30 mouse cellular contexts compared by ENCODE assay signal in the genomic region with DNA sequence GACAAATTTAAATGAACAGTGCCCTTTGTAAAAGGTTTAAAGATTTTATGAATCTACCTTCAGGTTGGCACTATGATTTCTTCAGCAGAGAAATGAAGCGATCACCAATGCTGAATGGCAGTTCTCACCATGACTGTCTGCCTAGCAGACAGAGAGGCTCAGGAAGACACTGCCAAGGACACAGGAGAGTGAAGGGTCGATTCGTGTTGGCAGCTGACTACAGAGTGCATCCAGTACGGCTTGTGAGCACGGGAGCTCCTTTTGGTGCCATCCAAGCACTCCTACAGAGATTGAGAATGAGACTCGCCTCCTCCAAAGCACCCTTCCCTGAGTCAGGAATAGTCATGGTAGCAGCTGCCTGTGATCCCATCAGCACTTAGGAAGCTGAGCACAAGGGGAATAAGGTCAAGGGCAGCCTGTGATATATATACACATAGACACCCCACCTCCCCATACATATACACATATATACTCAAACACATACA.
DNase-seq lines count a peak whose midpoint lies in the region; ATAC-seq and TF ChIP-seq lines count a peak whose summit lies in the region.
"Had no signal": no experiment of that assay in that cellular context is flagged by ENCODE, and none has a peak within 500 bp of the region (broad histone marks: within the 10 kb centered on the region; RNA-seq: fewer than 3 reads in every experiment).

No protein-coding gene starts in this region.

- no peaks in the 10 kb centered on the region for H3K79me2 ChIP-seq in myocyte (ENCODE audit: control insufficient read depth, insufficient read depth)

- no peak for TF ChIP-seq CTCF in left cerebral cortex, adult 2 months (IDR thresholded peaks at IDR 0.05)
- no peak for TF ChIP-seq CTCF in midbrain, postnatal 0 days (IDR thresholded peaks at IDR 0.05)

- H3K4me1 ChIP-seq in midbrain, postnatal 0 days (ENCODE audit: insufficient read depth, low read length): no peaks in the 10 kb centered on the region
- H3K4me1 ChIP-seq in midbrain, embryonic 10.5 days: no peaks in the 10 kb centered on the region
- H3K4me1 ChIP-seq: embryonic facial prominence, embryonic 10.5 days; embryonic facial prominence, embryonic 13.5 days; forebrain, embryonic 12.5 days; forebrain, embryonic 15.5 days; heart, embryonic 10.5 days; heart, embryonic 13.5 days; intestine, embryonic 15.5 days had no signal

- no peak overlapping the region for H3K4me2 ChIP-seq in midbrain, postnatal 0 days (ENCODE audit: low read depth, low read length, poor library complexity, severe bottlenecking)
- H3K4me2 ChIP-seq in myocyte (ENCODE audit: low read depth): peak overlapping the region; percentile 36
- H3K4me2 ChIP-seq: embryonic facial prominence, embryonic 13.5 days; forebrain, embryonic 12.5 days; forebrain, embryonic 15.5 days; heart, embryonic 13.5 days; hindbrain, embryonic 15.5 days; intestine, embryonic 15.5 days had no signal

- no peak for TF ChIP-seq POLR2A in myocyte (IDR thresholded peaks at IDR 0.05; ENCODE audit: insufficient read length, low read depth)

- peak; percentile 52 for DNase-seq in cerebellum, postnatal 14 days
- DNase-seq in cerebellum, adult 18-20 months: no peak
- DNase-seq in left cerebral cortex, adult 2 months (ENCODE audit: extremely low spot score in 1 of 2, low spot score in 2 of 2): no peak
- no peak for DNase-seq in left cerebral cortex, adult 18-20 months (ENCODE audit: low spot score in 2 of 2)
- peak; percentile 15 for DNase-seq in midbrain, postnatal 0 days (ENCODE audit: low spot score)
- DNase-seq in midbrain, embryonic 10.5 days (ENCODE audit: low spot score): no peak
- DNase-seq: adrenal gland, postnatal 10 days; adrenal gland, postnatal 36 days; B cell, adult 2 months; cerebellum, adult 11 months; cerebellum, adult 9-10 months; cerebellum, postnatal 36 days; embryo, embryonic 11 days; gastrocnemius, postnatal 25 days; heart, adult 2 months; heart, postnatal 14 days; heart, postnatal 4 days had no signal

- peak overlapping the region; percentile 15; the same call in 1 of the 2 replicates for H3K27ac ChIP-seq in left cerebral cortex, adult 2 months
- no peak overlapping the region for H3K27ac ChIP-seq in midbrain, postnatal 0 days (ENCODE audit: low read depth, low read length)
- H3K27ac ChIP-seq in midbrain, embryonic 10.5 days (replicated peaks): no peak overlapping the region
- H3K27ac ChIP-seq: embryonic facial prominence, embryonic 10.5 days; embryonic facial prominence, embryonic 13.5 days; forebrain, embryonic 12.5 days; forebrain, embryonic 15.5 days; heart, adult 2 months; heart, embryonic 10.5 days; heart, embryonic 13.5 days; hindbrain, embryonic 15.5 days; intestine, embryonic 15.5 days had no signal

- intact Hi-C loops in left cerebral cortex, adult 2 months (cut with DNase I): no loop called here

- H3K27me3 ChIP-seq in midbrain, postnatal 0 days (ENCODE audit: insufficient read depth, low read length): no peaks in the 10 kb centered on the region
- H3K27me3 ChIP-seq in midbrain, embryonic 10.5 days (ENCODE audit: low read depth, poor library complexity, severe bottlenecking): no peaks in the 10 kb centered on the region
- peaks cover 5% of the 10 kb centered on the region for H3K27me3 ChIP-seq in myocyte (ENCODE audit: control insufficient read depth, insufficient read depth, insufficient read length)
- H3K27me3 ChIP-seq: CH12.LX; embryonic facial prominence, embryonic 13.5 days; forebrain, embryonic 12.5 days; forebrain, embryonic 15.5 days; heart, embryonic 13.5 days; hindbrain, embryonic 15.5 days; intestine, embryonic 15.5 days; Patski had no signal

- H3ac ChIP-seq in myocyte (ENCODE audit: control insufficient read depth, insufficient read length): no peak overlapping the region

- no peak overlapping the region for H3K9ac ChIP-seq in midbrain, postnatal 0 days (replicated peaks; ENCODE audit: low read length, poor library complexity, severe bottlenecking)
- H3K9ac ChIP-seq: embryonic facial prominence, embryonic 13.5 days; forebrain, embryonic 12.5 days; forebrain, embryonic 15.5 days; heart, embryonic 13.5 days; hindbrain, embryonic 15.5 days; intestine, embryonic 15.5 days had no signal

- H3K9me3 ChIP-seq in midbrain, postnatal 0 days (ENCODE audit: low read length): no peaks in the 10 kb centered on the region
- no peaks in the 10 kb centered on the region for H3K9me3 ChIP-seq in midbrain, embryonic 10.5 days (replicated peaks)
- H3K9me3 ChIP-seq: embryonic facial prominence, embryonic 10.5 days; embryonic facial prominence, embryonic 13.5 days; forebrain, embryonic 12.5 days; forebrain, embryonic 15.5 days; heart, embryonic 10.5 days; heart, embryonic 13.5 days; hindbrain, embryonic 15.5 days; intestine, embryonic 15.5 days had no signal

- H3K4me3 ChIP-seq in left cerebral cortex, adult 2 months: no peak overlapping the region
- H3K4me3 ChIP-seq in midbrain, postnatal 0 days (ENCODE audit: low read depth, low read length): no peak overlapping the region
- no peak overlapping the region for H3K4me3 ChIP-seq in midbrain, embryonic 10.5 days
- no peak overlapping the region for H3K4me3 ChIP-seq in myocyte
- H3K4me3 ChIP-seq: embryonic facial prominence, embryonic 10.5 days; embryonic facial prominence, embryonic 13.5 days; erythroblast, embryonic 14.5 days; forebrain, embryonic 12.5 days; forebrain, embryonic 15.5 days; heart, adult 2 months; heart, embryonic 10.5 days; heart, embryonic 13.5 days; hindbrain, embryonic 15.5 days; intestine, embryonic 15.5 days had no signal

- no peak for ATAC-seq in midbrain, postnatal 0 days (ENCODE audit: low FRiP score)
- ATAC-seq: forebrain, embryonic 15.5 days; intestine, embryonic 15.5 days; Patski had no signal

- H3K36me3 ChIP-seq in midbrain, postnatal 0 days (ENCODE audit: insufficient read depth, low read length): no peaks in the 10 kb centered on the region
- no peaks in the 10 kb centered on the region for H3K36me3 ChIP-seq in midbrain, embryonic 10.5 days
- no peaks in the 10 kb centered on the region for H3K36me3 ChIP-seq in myocyte (ENCODE audit: control insufficient read depth, insufficient read depth)
- H3K36me3 ChIP-seq: embryonic facial prominence, embryonic 10.5 days; embryonic facial prominence, embryonic 13.5 days; forebrain, embryonic 12.5 days; forebrain, embryonic 15.5 days; G1E; heart, embryonic 10.5 days; heart, embryonic 13.5 days; hindbrain, embryonic 15.5 days; intestine, embryonic 15.5 days had no signal

- 74% methylated on average over 6 of the region's 6 CpGs for WGBS in midbrain, postnatal 0 days
- 87% methylated on average over 6 of the region's 6 CpGs for WGBS in midbrain, embryonic 10.5 days

TF ChIP-seq in myocyte, 11 proteins besides CTCF, POLR2A, EP300 and RAD21:
- TF ChIP-seq E2F4 (IDR thresholded peaks at IDR 0.05; ENCODE audit: insufficient read depth) (no peak), TCF3 (IDR thresholded peaks at IDR 0.05; ENCODE audit: insufficient read length, low read depth) (no peak), USF1 (IDR thresholded peaks at IDR 0.05; ENCODE audit: low read depth) (no peak), SRF (IDR thresholded peaks at IDR 0.05; ENCODE audit: control insufficient read depth, insufficient read length, low read depth) (no peak), MYOD1 (IDR thresholded peaks at IDR 0.05; ENCODE audit: control insufficient read depth in 1 of 3, insufficient read length in 2 of 3, low read depth in 2 of 3) (no peak), POLR2AphosphoS2 (IDR thresholded peaks at IDR 0.05; ENCODE audit: insufficient read length, low read depth) (no peak), TCF12 (IDR thresholded peaks at IDR 0.05; ENCODE audit: insufficient read depth, poor library complexity, severe bottlenecking) (no peak), MYOG (IDR thresholded peaks at IDR 0.05; ENCODE audit: control insufficient read depth in 1 of 3, insufficient read depth in 1 of 3, insufficient read length in 2 of 3, low read depth in 2 of 3) (no peak), CEBPB (IDR thresholded peaks at IDR 0.05; ENCODE audit: insufficient read depth, poor library complexity, severe bottlenecking) (no peak), REST (IDR thresholded peaks at IDR 0.05; ENCODE audit: insufficient read depth, insufficient read length) (no peak), MAX (IDR thresholded peaks at IDR 0.05; ENCODE audit: low read depth) (no peak)
TF ChIP-seq in myocyte: peak in this region for 0.

Comparison
In these comparisons a context has a peak if more than half of its experiments do, and no peak if none do; other contexts are left out.
1. DNase-seq: peak in cerebellum, postnatal 14 days (2 of 2) and midbrain, postnatal 0 days (single experiment); none in cerebellum, adult 18-20 months (0 of 2), left cerebral cortex, adult 2 months (0 of 2), left cerebral cortex, adult 18-20 months (0 of 2) and midbrain, embryonic 10.5 days (single experiment).